Mouse (Mus musculus): Measurements from ENCODE around the gene Them7. TPM values are rescaled to one million over a fixed set of nuclear protein-coding genes. Genes with fewer than 3 reads are reported as not detected.

Them7 gene
- polyA plus RNA-seq (2014; fragmentation: Nextera tagmentation; extraction: Ambion mirVana) = 0.90 and 1.3 TPM in 2 replicates

DNA sequence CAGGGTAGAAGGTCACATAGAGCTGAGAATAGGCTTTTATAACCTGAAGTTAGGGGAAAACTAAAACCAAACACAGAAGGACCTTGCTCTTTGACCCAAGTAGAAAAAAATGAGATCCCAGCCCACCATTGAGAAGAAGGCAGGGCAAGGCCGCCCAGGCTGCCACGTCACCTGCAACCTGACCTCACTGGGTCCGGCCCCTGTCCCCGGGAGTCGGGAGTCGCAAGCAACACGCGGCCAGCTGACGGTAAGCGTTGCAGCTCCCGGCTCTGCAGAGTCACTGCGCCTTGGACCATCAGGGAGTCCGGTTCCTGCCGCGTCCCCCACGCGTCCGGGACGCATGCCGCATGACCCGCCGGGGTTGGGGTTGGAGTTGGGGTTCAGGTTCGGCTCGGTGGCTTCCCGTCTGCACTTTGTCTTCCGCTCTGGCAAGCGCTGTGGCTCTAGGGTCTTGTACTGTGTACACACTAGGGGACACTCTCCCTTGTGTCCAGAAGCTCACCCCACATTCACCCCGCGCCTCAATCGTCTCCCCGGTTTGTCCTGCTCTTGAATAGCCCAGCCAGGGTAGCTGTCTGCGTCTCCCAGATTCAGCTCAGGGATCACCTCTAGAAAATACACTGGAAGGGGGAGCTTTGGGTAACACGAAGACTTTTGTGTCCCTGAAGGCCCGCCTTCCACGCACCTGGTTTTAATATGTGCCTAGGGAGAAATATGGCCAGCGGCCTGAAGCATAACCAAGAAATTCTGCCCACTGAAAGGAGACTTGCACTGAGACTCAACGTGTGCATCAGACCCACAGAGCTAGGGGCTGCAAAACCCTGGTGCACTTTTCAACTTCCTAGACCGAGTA is at the start of gene Them7:
Gene Them7 (plus strand): TSS at position 187 of the 853 bp plus-strand sequence.
- ATAC-seq (replicated peaks; ENCODE audit: low FRiP score) (peak; percentile 70), DNase-seq (ENCODE audit: low spot score) (peak; percentile 47)
- H3K4me2 ChIP-seq = peak within 1 kb of the TSS; percentile 63
- H3K4me1 ChIP-seq (replicated peaks; ENCODE audit: control insufficient read depth, insufficient read depth, low read length) = peaks cover 3% of the 10 kb centered on the region
- 5% methylated on average over 38 of the region's 38 CpGs for WGBS
- peak within 1 kb of the TSS; percentile 31 for H3K4me3 ChIP-seq (ENCODE audit: low read depth, low read length)
- H3K27ac ChIP-seq (ENCODE audit: low read depth, low read length) = no peak within 1 kb of the TSS
- H3K9me3 ChIP-seq (ENCODE audit: control insufficient read depth, low read length) = no peaks in the 10 kb centered on the region
- H3K36me3 ChIP-seq (ENCODE audit: control insufficient read depth, insufficient read depth, low read length) = no peaks in the 10 kb centered on the region
- peaks cover 17% of the 10 kb centered on the region for H3K27me3 ChIP-seq (replicated peaks; ENCODE audit: control insufficient read depth, insufficient read depth, low read length)
- no peak within 1 kb of the TSS for H3K9ac ChIP-seq (ENCODE audit: low read depth, low read length)

DNA sequence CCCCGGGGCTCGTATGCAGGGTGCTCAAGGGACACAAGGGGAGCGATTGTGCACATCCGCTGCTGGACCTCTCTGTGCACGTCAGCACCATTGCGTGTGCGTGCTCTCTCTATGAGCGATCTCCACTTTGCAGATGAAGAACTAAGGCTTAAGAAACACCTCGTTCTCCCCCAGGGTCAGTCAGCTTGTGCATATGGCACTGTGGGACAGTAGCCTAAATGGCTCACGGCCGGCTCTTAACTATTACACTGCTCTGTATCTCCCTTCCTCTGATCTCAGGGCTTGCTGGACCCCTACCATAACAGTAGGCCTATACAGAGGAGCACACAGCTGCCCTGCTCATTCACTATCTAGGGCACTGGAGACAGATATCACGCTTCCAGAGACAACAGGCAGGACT is 45.2 kb upstream of the Them7 start:
- Histone ChIP-seq H3K4me2 (no peak overlapping the region), H3K4me3 (ENCODE audit: low read depth, low read length) (no peak overlapping the region), H3K9ac (ENCODE audit: low read depth, low read length) (no peak overlapping the region), H3K9me3 (ENCODE audit: control insufficient read depth, low read length) (no peaks in the 10 kb centered on the region), H3K27me3 (replicated peaks; ENCODE audit: control insufficient read depth, insufficient read depth, low read length) (no peaks in the 10 kb centered on the region), H3K4me1 (replicated peaks; ENCODE audit: control insufficient read depth, insufficient read depth, low read length) (no peaks in the 10 kb centered on the region), H3K36me3 (ENCODE audit: control insufficient read depth, insufficient read depth, low read length) (no peaks in the 10 kb centered on the region), H3K27ac (ENCODE audit: low read depth, low read length) (no peak overlapping the region)
- no peak for DNase-seq (ENCODE audit: low spot score)
- WGBS = 82% methylated on average over 12 of the region's 12 CpGs
- no peak for ATAC-seq (replicated peaks; ENCODE audit: low FRiP score)

DNA sequence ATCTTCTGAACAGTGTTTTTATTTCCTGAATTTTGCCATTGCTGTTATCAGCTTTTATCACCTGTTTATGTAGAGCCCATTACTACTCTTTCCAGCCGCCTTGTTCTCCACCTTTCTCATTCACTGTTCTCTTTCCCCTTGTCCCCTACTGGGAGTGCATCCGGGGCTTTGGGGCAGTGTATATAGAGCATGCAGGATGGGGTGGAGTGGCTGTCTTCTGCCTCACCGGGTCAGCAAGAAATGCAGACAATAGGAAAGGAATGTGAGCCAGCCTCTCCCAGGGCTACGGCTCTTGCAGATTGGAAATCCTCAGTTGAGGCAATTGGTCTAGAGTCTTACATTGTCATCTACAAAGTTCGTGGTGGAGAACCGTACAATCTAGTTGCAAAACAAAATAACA is 41.6 kb upstream of the Them7 start:
- DNase-seq (ENCODE audit: low spot score) (no peak), ATAC-seq (replicated peaks; ENCODE audit: low FRiP score) (no peak)
- H3K4me2 ChIP-seq = no peak overlapping the region
- no peaks in the 10 kb centered on the region for H3K4me1 ChIP-seq (replicated peaks; ENCODE audit: control insufficient read depth, insufficient read depth, low read length)
- H3K27me3 ChIP-seq (replicated peaks; ENCODE audit: control insufficient read depth, insufficient read depth, low read length) = no peaks in the 10 kb centered on the region
- H3K9ac ChIP-seq (ENCODE audit: low read depth, low read length) = no peak overlapping the region
- 48% methylated on average over 6 of the region's 6 CpGs for WGBS
- H3K36me3 ChIP-seq (ENCODE audit: control insufficient read depth, insufficient read depth, low read length) = no peaks in the 10 kb centered on the region
- no peaks in the 10 kb centered on the region for H3K9me3 ChIP-seq (ENCODE audit: control insufficient read depth, low read length)
- H3K27ac ChIP-seq (ENCODE audit: low read depth, low read length) = no peak overlapping the region
- no peak overlapping the region for H3K4me3 ChIP-seq (ENCODE audit: low read depth, low read length)

DNA sequence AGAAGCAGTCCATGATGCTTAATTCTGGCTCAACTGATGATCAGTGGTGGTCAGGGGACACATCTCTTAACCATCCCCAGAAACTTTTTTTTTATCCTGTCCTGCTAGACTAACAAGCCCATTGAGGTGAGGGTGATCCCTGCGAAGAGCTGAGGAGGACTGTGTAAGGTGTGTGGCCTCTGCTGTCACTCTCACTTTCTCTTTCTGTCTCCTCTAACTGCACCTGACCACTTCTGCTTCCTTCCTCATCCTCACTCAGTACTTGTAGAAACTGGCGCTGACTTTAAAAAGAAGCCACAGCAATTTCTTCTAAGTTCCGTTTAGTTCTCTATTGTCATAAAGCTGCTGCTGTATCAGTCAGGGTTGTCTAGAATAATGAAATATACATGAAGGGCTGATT is 39.0 kb upstream of the Them7 start:
- no peaks in the 10 kb centered on the region for H3K27me3 ChIP-seq (replicated peaks; ENCODE audit: control insufficient read depth, insufficient read depth, low read length)
- DNase-seq (ENCODE audit: low spot score) (no peak), ATAC-seq (replicated peaks; ENCODE audit: low FRiP score) (no peak)
- no peak overlapping the region for H3K27ac ChIP-seq (ENCODE audit: low read depth, low read length)
- H3K9me3 ChIP-seq (ENCODE audit: control insufficient read depth, low read length) = no peaks in the 10 kb centered on the region
- no peak overlapping the region for H3K4me3 ChIP-seq (ENCODE audit: low read depth, low read length)
- H3K36me3 ChIP-seq (ENCODE audit: control insufficient read depth, insufficient read depth, low read length) = no peaks in the 10 kb centered on the region
- no peak overlapping the region for H3K4me2 ChIP-seq
- WGBS = 72% methylated on average over 3 of the region's 3 CpGs
- H3K4me1 ChIP-seq (replicated peaks; ENCODE audit: control insufficient read depth, insufficient read depth, low read length) = no peaks in the 10 kb centered on the region
- H3K9ac ChIP-seq (ENCODE audit: low read depth, low read length) = no peak overlapping the region

DNA sequence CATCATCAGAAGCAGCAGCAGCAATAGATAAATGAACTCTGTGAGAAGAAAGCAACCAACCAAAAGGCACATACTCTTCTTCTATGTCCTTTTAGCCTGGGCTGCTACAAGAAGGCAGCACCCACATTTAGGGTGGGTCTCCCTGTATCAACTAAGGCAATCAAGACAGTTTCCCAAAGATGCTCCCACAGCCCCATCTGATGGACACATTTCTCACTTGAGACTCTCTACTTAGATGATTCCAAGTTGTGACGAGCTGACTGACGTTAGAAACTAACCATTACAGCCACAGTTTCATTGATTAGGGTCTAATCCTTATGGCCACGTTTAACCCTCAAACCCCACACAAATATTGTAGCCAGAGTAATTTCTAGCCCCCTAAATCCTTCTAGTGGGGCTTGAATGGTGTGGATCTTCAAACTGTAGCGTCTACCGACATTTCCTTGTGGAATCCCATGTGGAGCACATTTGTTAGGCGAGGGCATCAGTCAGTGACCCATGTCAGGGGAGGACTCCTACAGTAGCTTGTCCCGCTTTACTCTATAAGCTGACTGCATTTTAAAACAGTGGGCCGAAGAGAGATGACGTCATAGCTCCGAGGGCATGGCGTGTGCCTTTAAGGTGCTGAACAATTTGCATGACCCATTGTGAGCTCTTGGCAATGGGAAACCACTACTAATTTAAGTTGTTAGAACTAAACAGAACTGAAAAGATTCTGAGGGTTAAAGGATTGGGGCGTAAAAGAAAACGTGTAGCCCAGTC is 38.2 kb upstream of the Them7 start:
- Histone ChIP-seq H3K27ac (ENCODE audit: low read depth, low read length) (no peak overlapping the region), H3K36me3 (ENCODE audit: control insufficient read depth, insufficient read depth, low read length) (no peaks in the 10 kb centered on the region), H3K4me1 (replicated peaks; ENCODE audit: control insufficient read depth, insufficient read depth, low read length) (no peaks in the 10 kb centered on the region), H3K4me3 (ENCODE audit: low read depth, low read length) (no peak overlapping the region), H3K27me3 (replicated peaks; ENCODE audit: control insufficient read depth, insufficient read depth, low read length) (no peaks in the 10 kb centered on the region), H3K9ac (ENCODE audit: low read depth, low read length) (no peak overlapping the region), H3K9me3 (ENCODE audit: control insufficient read depth, low read length) (no peaks in the 10 kb centered on the region), H3K4me2 (no peak overlapping the region)
- 72% methylated on average over 13 of the region's 13 CpGs for WGBS
- ATAC-seq (replicated peaks; ENCODE audit: low FRiP score) (no peak), DNase-seq (ENCODE audit: low spot score) (no peak)

DNA sequence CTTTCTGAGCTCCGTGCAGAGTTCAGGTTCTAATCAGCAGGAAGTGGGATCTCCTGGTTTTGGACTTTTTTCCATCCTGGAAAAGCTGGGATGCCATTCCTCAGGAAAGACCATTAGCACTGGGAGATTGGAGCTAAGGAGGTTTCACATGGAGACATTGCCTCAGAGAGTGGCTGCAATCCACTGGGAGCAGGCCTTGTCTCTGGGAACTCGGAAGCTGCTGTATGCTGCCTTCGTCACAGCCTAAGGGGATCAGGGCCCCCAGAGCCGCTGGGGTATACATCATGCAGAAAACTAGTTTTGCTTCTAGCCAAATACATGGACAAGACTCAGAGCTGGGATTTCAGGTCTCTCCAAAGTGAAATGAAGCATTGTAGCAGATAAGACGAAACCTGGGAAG is 37.5 kb upstream of the Them7 start:
- 63% methylated on average over 5 of the region's 5 CpGs for WGBS
- DNase-seq (ENCODE audit: low spot score) (no peak), ATAC-seq (replicated peaks; ENCODE audit: low FRiP score) (no peak)

DNA sequence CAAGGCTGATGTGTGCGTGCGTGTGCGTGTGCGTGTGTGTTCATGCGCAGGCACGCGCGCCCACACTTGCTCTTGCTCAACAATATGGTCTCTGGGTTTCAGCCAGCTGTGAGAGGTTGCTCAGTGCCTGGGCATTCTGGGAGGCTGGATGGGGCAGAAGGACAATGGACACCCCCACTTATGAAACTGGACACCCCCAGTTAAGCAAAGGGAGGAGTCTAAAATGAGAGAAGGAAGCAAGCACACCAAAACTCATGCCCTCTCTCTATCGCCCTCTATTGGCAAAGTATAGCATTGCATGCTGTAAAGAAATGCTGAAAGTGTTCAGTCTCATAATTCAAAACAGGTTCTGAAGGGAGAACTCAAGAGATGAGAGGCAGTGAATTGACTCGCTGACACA is 35.9 kb upstream of the Them7 start:
- H3K4me2 ChIP-seq = no peak overlapping the region
- H3K9me3 ChIP-seq (ENCODE audit: control insufficient read depth, low read length) = no peaks in the 10 kb centered on the region
- DNase-seq (ENCODE audit: low spot score) (no peak), ATAC-seq (replicated peaks; ENCODE audit: low FRiP score) (no peak)
- no peaks in the 10 kb centered on the region for H3K4me1 ChIP-seq (replicated peaks; ENCODE audit: control insufficient read depth, insufficient read depth, low read length)
- no peak overlapping the region for H3K9ac ChIP-seq (ENCODE audit: low read depth, low read length)
- no peak overlapping the region for H3K4me3 ChIP-seq (ENCODE audit: low read depth, low read length)
- H3K36me3 ChIP-seq (ENCODE audit: control insufficient read depth, insufficient read depth, low read length) = no peaks in the 10 kb centered on the region
- no peaks in the 10 kb centered on the region for H3K27me3 ChIP-seq (replicated peaks; ENCODE audit: control insufficient read depth, insufficient read depth, low read length)
- H3K27ac ChIP-seq (ENCODE audit: low read depth, low read length) = no peak overlapping the region
- WGBS = 76% methylated on average over 10 of the region's 10 CpGs

More for the DNA sequence above, 37.5 kb upstream of the Them7 start:
- H3K4me2 ChIP-seq = no peak overlapping the region
- no peak overlapping the region for H3K9ac ChIP-seq (ENCODE audit: low read depth, low read length)
- no peak overlapping the region for H3K4me3 ChIP-seq (ENCODE audit: low read depth, low read length)
- H3K27me3 ChIP-seq (replicated peaks; ENCODE audit: control insufficient read depth, insufficient read depth, low read length) = no peaks in the 10 kb centered on the region
- no peaks in the 10 kb centered on the region for H3K4me1 ChIP-seq (replicated peaks; ENCODE audit: control insufficient read depth, insufficient read depth, low read length)
- no peaks in the 10 kb centered on the region for H3K9me3 ChIP-seq (ENCODE audit: control insufficient read depth, low read length)
- no peaks in the 10 kb centered on the region for H3K36me3 ChIP-seq (ENCODE audit: control insufficient read depth, insufficient read depth, low read length)
- H3K27ac ChIP-seq (ENCODE audit: low read depth, low read length) = no peak overlapping the region

DNA sequence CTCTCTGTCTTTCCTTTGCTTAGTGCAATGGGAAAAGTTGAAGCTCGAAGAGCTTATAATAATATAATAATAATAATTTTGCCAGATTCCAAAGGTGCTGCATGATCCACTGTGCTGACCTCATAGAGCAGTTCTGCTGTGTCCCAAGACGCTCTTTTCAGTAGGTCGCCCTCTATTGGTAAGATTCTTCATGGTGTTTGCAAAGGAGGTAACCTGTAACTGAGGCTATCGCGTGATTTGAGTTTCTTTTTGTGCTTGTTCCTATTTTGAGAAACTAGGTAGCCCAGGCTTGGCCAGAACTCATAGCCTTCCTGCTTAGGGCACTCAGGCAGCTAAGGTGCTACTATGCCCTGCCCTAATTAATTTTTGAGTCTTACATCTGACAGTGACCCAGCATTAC is 34.8 kb upstream of the Them7 start:
- no peak overlapping the region for H3K4me3 ChIP-seq (ENCODE audit: low read depth, low read length)
- ATAC-seq (replicated peaks; ENCODE audit: low FRiP score) (no peak), DNase-seq (ENCODE audit: low spot score) (no peak)
- no peak overlapping the region for H3K27ac ChIP-seq (ENCODE audit: low read depth, low read length)
- no peaks in the 10 kb centered on the region for H3K9me3 ChIP-seq (ENCODE audit: control insufficient read depth, low read length)
- no peak overlapping the region for H3K4me2 ChIP-seq
- no peaks in the 10 kb centered on the region for H3K36me3 ChIP-seq (ENCODE audit: control insufficient read depth, insufficient read depth, low read length)
- H3K9ac ChIP-seq (ENCODE audit: low read depth, low read length) = no peak overlapping the region
- 23% methylated on average over 5 of the region's 5 CpGs for WGBS
- no peaks in the 10 kb centered on the region for H3K4me1 ChIP-seq (replicated peaks; ENCODE audit: control insufficient read depth, insufficient read depth, low read length)
- no peaks in the 10 kb centered on the region for H3K27me3 ChIP-seq (replicated peaks; ENCODE audit: control insufficient read depth, insufficient read depth, low read length)
